Mouse (Mus musculus) brain, embryonic 14.5 days (tissue): Measurements from ENCODE around the gene Cdk19. TPM values are rescaled to one million over a fixed set of nuclear protein-coding genes. Genes with fewer than 3 reads are reported as not detected.
"Not testable (repeated sequence)": the region's sequence is repeated elsewhere in the genome, so short reads cannot be mapped to it uniquely, and the experiment has no call there.

Experiments
- DNase-seq: peaks from one replicate; pipeline ENCODE4 v3.0.0-alpha.2; 2011; ENCODE audit warnings: low read depth
- CTCF ChIP-seq: fragments of 200-500 bp; IDR thresholded peaks from 2 replicates; pipeline ENCODE4 v1.5.1; 2012; ENCODE audit warnings: inconsistent platforms, mild to moderate bottlenecking, moderate library complexity, borderline replicate concordance; ENCODE audit not compliant: insufficient read depth, insufficient read length; ENCODE audit errors: extremely low read depth
- POLR2A ChIP-seq: fragments of 200-500 bp; IDR thresholded peaks from 2 replicates; pipeline ENCODE4 v1.6.1; 2012; ENCODE audit warnings: mild to moderate bottlenecking, inconsistent platforms, borderline replicate concordance; ENCODE audit not compliant: poor library complexity, insufficient read depth, insufficient read length, severe bottlenecking; ENCODE audit errors: extremely low read depth
- polyA plus RNA-seq: library from polyadenylated mRNA; depleted of rRNA; stranded (reverse); fragments of >200 nt; gene quantifications from 2 replicates; pipeline ENCODE4 v1.2.3, GENCODE M21; 2012

Cdk19 gene
- polyA plus RNA-seq, 1 experiment, result 21.5 TPM

GRCm38 (mm10) chr10:40499314-40500252 is 160.2 kb downstream of the Cdk19 start:
- DNase-seq, result peak; percentile 80
- TF ChIP-seq POLR2A, result no peak
- TF ChIP-seq CTCF, result no peak

DNA sequence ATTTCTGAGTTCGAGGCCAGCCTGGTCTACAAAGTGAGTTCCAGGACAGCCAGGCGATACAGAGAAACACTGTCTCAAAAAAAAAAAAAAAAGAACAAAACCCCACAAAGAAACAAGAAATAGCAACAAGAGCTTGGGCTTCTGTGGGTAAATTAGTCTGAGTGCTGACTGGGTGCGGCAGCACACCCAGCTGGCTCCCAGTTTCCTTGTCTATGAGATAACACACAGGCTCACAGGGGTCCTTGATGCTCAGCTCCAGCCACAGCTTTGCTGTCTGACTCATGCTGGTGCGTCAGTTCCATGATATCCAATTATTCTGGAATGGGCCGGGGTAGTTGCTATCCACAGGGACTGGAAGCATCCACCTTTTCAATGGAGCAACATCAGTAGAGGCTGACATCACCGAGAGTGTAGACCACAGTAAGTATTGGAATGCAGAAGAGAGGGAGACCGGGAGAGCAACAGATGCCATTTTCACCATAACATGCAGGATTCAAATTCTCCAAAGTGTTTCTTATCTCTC is 161.4 kb downstream of the Cdk19 start:
- TF ChIP-seq POLR2A, result no peak
- no peak for DNase-seq

- TF ChIP-seq CTCF (no peak), POLR2A (no peak)
- DNase-seq, result no peak
Measured at GRCm38 (mm10) chr10:40502734-40503133, 163.4 kb downstream of the Cdk19 start.

DNA sequence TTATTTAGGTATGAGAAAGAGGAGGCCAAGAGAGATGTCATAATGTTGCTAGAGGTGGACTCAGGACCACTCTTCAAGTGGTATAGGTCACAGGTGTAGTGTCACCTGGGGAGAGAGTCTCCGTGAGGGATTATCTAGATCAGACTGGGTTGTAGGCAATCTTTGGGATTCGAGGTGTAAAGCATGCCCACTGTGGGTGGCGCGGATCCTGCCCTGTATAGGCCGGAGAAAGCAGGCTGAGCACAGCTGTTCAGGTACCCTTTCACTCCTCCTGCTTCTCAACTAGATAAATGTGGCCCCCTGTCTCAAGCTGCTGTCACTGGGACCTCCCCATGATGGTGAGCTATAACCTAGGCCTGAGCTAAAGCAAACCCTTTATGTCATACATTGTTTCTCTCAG is 171.0 kb downstream of the Cdk19 start:
- no peak for DNase-seq
- TF ChIP-seq CTCF (no peak), POLR2A (no peak)

DNA sequence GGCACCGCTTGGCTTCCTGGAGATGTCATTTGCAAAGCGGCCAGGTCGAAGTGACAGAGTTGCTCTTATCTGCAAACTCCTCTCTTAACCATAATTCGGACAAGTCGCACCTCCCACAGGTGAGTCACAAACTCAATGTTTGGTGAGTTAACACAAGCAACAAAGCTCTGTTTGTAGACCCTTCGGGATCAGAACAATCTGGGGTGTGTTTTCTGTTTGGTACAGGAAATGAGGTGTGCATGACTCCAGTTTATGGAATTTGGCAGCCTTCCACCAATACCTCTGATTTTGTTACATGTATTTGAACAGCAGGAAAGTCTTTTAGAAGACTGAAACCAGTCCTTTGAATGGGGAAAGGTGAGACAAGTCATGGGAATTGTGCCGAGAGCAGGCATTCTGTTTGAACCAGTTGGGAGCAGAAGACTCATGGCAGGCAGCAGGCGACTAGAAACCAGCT is 171.9 kb downstream of the Cdk19 start:
- DNase-seq, result no peak
- no peak for TF ChIP-seq CTCF
- no peak for TF ChIP-seq POLR2A

GRCm38 (mm10) chr10:40512185-40512584 is 172.8 kb downstream of the Cdk19 start:
- TF ChIP-seq CTCF (no peak), POLR2A (no peak)
- DNase-seq, result no peak

DNA sequence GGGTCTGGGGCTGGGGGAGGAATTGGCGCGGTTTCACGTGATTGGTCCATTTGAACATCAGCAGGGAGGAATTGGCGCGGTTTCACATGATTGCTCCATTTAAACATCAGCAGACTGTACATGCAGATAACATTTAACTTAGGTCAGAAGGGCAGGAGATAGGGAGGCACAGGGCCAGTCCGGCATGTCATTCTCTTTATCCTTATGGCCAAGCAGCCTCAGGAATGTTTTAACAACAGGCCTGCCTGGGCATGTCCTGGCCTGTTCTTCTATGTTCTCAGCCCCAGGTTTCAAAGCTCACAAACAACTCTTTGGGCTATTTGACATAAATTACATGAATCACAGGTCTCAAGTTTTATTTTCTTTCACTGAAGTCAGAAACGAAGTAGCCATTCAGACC is 173.6 kb downstream of the Cdk19 start:
- not testable (repeated sequence) for DNase-seq

DNA sequence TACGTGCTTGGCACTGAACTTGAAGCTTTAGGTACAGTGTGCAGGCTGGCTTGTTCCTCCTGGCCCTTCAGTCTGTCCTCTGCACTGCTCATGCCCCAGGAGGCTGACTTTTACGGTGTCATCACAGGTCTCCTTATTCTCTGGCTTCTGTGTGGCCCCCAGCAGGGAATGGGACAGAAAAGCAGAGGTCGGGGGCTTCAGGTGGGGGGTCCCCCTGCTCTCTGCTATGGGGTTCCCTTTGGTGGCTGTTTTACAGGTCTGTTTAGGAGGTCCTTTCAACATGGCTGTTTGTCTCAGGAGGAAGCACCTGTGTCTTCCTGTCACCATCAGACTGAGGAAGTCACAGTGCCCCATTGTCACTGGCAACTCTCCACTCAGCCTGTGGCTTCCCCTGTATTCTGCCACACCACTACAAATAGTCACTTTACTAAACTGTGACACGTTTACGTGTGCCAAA is 175.9 kb downstream of the Cdk19 start:
- DNase-seq, result no peak
- no peak for TF ChIP-seq CTCF
- TF ChIP-seq POLR2A, result no peak

GRCm38 (mm10) chr10:40516421-40516820 is 177.1 kb downstream of the Cdk19 start:
- peak; percentile 58 for DNase-seq
- TF ChIP-seq POLR2A (no peak), CTCF (no peak)

- TF ChIP-seq POLR2A, result no peak
- no peak for TF ChIP-seq CTCF
- peak; percentile 85 for DNase-seq
Measured at GRCm38 (mm10) chr10:40519586-40519985, 180.2 kb downstream of the Cdk19 start.

- peak; percentile 91 for DNase-seq
- TF ChIP-seq CTCF (no peak), POLR2A (no peak)
Measured at GRCm38 (mm10) chr10:40521579-40521978, 182.2 kb downstream of the Cdk19 start.

DNA sequence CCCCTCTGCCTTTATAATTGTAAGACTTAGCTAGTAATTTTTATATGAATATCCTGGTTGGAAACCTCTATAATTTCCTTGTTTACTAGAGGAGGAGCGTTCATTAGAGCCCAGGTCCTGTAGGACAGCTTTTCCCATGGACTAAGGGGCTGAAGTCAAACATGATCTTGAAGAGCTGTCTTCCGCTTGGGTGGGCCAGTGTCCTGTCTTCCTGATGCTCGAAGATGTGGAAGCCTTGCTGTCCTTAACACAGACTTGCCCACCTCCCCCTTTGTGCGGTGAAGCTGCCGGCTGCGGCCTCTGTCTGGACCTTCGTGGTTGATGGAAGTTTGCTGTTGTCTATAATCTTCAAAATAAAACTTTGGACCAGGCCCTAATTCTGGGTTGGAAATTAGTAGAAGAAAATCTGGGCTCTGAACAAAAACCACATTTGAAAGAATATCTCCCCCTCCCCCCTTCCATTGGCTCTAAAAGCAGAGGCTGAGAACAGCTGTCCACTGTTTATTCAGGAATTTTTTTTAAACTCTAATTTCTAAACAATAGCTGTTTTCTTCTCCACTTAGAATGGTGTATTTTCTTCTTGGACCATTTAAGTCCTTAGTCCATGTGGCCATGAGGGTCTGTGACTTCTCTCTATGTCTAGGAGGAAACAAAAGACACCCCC is 184.1 kb downstream of the Cdk19 start:
- TF ChIP-seq POLR2A, result no peak
- TF ChIP-seq CTCF, result no peak
- DNase-seq, result no peak

DNA sequence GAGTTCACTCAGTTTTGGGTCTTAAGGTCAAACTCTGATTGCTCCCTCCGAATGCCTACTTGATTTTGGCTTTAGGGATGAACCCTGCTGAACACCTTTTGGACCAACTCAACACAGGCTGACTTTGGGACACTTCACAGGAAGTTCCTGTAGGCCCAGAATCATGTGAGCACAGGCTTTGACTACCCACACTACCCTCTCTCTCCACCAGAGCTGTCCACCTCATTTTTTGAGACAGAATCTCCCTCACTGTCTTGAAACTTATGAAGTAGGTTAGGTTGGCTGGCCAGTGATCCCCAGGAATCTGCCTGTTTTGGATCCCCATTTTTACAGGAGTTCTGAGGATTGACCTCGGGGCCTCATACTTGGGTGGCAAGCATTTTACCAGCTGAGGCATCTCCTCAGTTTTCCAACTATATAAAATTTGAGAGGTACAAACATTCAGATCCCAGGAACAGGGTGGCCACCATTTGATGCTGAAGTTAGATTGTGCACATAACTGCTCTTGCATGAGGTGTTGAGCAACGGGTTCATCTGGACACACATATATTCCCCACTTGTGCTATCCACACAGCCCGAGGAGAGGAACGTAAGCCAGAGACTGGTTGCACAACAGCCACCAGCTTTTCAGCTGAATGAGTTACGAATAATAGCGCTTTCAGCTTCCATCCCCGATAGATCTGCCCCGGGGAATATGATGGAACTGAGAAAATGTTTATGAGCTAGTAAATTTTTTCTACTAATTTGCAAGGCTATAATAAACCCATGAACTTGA is 184.9 kb downstream of the Cdk19 start:
- no peak for DNase-seq
- TF ChIP-seq POLR2A, result no peak
- no peak for TF ChIP-seq CTCF
